Mouse (Mus musculus): ENCODE measurements around the gene Ankub1. TPM values are rescaled to one million over a fixed set of nuclear protein-coding genes. Genes with fewer than 3 reads are reported as not detected.
A peak's percentile ranks its signal among the peaks of the same experiment; 100 is the strongest.

The Ankub1 gene
- total RNA-seq (2021), result not detected

DNA sequence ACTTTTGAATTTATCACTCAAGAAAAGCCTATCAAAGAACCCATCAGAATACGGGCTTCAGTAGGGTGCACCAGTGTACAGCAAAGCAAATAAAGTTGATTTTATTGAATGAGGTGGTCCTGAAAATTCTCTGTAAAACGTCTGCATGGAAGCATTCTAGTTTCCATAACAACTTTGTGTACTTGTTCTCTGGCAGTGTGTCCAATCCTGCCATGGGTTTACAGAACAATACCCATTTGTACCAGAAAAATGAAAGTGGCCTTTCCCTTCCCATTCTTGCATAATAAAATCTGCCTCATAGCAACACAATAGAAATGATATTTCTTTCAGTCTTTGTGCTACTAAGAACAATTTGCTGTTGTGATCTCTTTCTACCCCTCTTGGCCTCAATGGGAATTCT lies at the start of gene Ankub1:
Gene Ankub1, minus strand, starts transcription at position 81 of the 400 bp plus-strand sequence.
- intact Hi-C loops (cut with DNase I), result no loop called here
- no peak for DNase-seq (ENCODE audit: extremely low spot score in 1 of 2, low spot score in 2 of 2)

DNA sequence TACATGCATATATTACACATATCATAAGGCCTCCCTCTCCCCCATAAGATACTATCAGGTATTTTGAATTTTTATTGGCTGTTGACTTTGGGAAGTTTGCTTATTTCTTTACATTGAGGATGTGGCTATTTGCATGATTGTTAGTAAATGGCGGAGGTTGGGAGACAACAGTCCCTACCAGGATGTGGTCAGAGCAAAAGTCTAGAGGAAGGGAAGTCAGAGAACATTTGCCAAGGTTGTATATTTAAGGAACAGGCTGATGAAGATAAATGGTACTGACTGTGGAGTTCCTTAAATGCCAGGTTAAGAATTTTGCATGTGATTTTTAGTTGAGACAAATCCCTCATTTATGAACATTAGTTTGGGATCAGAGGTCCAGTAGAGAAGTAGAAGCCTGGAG lies 47.2 kb upstream of the Ankub1 start:
- intact Hi-C loops (cut with DNase I), result loop anchor here (5.0 kb wide), 1 partner anchor 73 kb away; no protein-coding TSS in a partner anchor
- no peak for DNase-seq (ENCODE audit: extremely low spot score in 1 of 2, low spot score in 2 of 2)

- no peak for DNase-seq (ENCODE audit: extremely low spot score in 1 of 2, low spot score in 2 of 2)
- intact Hi-C loops (cut with DNase I), result loop anchor here (5.0 kb wide), 1 partner anchor 69 kb away; no protein-coding TSS in a partner anchor
These were observed 44.0 kb upstream of the Ankub1 start for GRCm38 (mm10) chr3:57736419-57737095.

DNA sequence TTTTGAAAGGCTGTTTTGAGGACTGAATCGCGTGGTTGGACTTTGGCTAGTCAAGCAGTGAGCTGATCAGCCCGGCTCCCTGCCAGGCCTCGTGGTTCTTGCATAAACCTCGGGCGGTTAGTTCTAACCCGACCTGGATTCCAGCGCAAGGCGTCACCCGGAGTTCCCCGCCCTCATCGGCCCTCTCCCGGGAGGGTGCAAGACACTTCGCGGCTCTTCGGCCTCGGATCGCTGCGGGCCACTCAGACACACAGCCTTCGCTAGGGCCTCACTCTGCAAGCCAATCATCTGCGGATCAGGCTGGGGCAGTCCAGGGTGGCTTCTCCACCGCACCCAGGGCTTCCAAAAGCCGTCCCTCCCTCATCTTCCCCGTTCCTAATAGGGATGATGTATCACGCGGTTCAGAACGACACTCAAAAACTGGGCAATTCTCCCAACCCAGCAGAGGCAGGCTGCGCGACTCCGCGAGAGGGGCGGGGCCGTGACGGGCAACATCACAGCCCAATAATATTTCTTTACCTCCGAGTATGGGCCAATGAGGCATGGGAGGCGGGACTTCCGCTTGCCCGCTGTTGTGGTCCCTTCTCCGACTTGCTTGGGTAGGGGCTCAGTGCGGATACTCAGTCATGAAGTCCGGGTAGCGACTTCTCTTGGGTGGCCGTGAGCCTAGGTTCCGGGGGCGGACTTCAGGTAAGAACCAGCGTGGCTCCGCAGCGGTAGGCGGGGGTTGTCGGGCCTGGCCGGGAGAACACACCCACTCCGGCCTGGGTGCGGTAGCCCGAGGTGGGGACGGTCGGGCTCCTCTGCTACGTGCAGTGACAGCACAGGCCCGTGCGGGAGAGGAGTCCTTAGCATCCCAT lies 43.1 kb upstream of the Ankub1 start, which contains the start of gene Rnf13:
Gene Rnf13, plus strand, starts transcription at position 552 of the 860 bp plus-strand sequence.
- peak; percentile 97 for DNase-seq (ENCODE audit: extremely low spot score in 1 of 2, low spot score in 2 of 2)
- intact Hi-C loops (cut with DNase I), result loop anchor here (5.0 kb wide), 1 partner anchor 68 kb away; no protein-coding TSS in a partner anchor

DNA sequence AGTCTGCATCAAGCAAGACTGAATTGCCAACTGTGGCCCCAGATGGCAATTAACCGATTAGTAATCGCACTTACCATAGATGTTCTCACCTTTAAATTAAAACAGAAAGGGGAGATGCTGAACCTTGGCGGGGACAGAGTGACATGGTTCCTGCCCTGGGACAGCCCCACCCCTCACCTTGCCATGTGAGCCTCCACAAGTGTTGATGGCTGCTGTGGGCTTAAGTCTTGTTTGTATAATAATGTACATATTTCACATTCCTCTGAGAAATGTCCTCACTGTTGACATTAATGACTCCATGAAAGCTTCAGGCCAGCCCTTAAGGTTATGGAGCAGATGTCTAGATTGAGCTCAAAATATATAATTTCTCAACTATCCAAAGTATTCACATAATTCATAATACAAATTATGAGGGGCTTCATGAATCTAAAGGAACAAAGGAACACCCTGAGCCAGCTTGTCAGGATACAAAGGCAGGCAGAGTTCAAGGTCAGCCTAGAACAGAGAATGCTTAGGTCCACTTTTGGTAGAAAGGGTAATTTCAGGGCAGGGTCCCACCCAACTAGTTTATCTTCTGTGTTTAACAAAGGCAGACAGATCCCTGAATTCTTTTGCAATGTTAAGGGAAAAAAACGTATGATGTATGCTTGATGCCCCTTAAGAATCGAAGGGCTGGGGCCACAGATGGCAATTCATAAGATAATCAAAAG lies 39.8 kb upstream of the Ankub1 start:
- intact Hi-C loops (cut with DNase I), result no loop called here
- no peak for DNase-seq (ENCODE audit: extremely low spot score in 1 of 2, low spot score in 2 of 2)

DNA sequence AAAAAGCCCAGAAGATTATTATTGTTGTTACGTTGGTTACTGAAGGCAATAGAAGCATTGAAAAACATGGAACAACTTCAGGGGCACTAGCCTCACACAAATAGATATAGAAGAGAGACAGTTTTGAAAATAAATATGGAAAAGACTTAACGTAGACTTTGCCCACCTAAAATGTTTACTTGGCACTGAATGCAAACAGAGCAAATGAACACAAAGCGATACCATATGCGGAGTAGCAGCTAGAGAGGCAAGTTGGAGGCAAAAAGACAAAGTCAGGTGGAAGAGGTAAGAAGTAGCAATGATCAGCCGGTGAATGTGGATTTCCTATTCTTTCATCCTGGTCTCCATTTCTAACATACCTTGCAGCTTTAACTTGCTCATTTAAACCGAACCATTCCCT lies 21.6 kb upstream of the Ankub1 start:
- intact Hi-C loops (cut with DNase I), result no loop called here
- no peak for DNase-seq (ENCODE audit: extremely low spot score in 1 of 2, low spot score in 2 of 2)

DNA sequence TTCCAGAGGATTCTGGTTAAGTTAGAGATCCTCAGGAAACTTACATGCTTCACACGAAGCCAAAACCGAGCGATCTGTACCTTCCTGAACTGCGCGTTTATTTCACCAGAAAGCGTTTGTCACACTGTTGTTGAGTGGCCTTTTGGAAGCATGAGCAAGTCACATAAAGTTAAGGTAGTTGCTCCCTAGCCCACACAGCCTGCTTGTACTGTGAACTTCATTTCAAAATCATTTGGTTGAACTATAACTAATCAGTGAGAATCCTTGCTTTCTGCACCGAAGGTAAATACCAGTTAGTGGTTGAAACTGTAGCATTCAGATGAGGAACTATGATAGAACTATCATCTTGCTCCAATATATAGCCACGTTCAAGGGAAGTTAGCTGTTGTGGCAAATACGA lies 4.2 kb upstream of the Ankub1 start:
- DNase-seq (ENCODE audit: extremely low spot score in 1 of 2, low spot score in 2 of 2), result no peak
- intact Hi-C loops (cut with DNase I), result no loop called here

DNA sequence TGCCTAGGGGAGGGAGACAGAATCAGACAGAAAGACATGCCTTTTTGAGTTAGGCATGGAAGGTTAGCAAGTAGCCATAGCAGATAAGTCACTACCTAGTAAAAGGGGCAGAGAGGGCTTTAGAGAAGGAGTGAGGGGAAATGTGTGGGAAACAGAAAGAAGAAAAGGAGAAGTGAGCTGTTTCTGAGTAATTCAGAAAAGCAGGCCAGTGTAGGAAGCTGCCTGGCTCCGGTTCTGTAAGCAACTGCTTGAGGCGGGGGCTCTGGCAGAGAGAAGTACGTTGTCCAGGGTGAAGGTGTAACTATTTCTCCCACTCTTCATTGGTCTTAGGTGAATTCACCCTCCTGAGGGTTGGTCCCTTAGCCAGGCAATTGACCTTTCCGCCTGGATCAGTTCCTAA lies 3.6 kb upstream of the Ankub1 start:
- intact Hi-C loops (cut with DNase I), result no loop called here
- no peak for DNase-seq (ENCODE audit: extremely low spot score in 1 of 2, low spot score in 2 of 2)

GRCm38 (mm10) chr3:57691772-57692171 lies 827 bp downstream of the Ankub1 start:
- no peak for DNase-seq (ENCODE audit: extremely low spot score in 1 of 2, low spot score in 2 of 2)
- intact Hi-C loops (cut with DNase I), result no loop called here

- DNase-seq (ENCODE audit: extremely low spot score in 1 of 2, low spot score in 2 of 2), result no peak
- intact Hi-C loops (cut with DNase I), result no loop called here
These were observed 14.8 kb downstream of the Ankub1 start for GRCm38 (mm10) chr3:57677786-57678185.

DNA sequence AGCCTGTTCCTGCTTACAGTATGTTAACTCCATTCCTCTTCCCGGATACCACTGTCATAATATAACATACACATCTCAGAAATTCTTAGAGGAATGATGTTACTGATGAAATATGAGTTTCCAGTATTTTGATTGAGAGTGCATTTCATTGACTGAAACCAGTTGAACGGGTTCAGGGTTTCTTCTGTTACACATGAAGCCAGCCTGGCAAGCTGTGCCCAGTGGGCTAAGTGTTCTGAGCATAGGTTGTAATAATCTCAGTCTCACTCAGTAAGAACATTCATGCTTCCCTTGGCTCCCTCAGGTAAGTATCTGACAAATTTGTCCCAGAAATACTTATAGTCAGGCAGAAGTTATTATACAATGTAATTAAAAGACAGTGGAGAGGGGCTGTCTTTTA lies 18.5 kb downstream of the Ankub1 start:
- intact Hi-C loops (cut with DNase I), result no loop called here
- no peak for DNase-seq (ENCODE audit: extremely low spot score in 1 of 2, low spot score in 2 of 2)

DNA sequence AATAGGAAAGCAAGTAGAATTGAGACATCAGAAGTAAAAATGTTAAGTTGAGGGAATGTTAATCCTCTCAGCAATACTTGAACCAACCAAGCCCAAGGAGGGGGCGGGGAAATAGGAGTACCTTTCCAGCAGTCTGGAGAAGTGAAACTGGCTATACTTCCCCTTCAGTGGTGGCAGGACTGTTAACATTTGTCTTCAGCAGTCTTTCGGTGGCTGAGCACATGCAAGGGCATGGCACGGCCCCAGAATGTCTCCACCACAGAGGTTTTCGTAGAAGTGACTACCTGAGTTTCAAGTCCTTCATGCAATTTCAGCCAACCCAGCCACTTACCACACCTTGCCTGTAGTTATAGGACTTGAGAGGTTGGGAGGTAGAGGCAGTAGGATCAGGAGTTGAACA lies 19.0 kb downstream of the Ankub1 start:
- DNase-seq (ENCODE audit: extremely low spot score in 1 of 2, low spot score in 2 of 2), result no peak
- intact Hi-C loops (cut with DNase I), result no loop called here

DNA sequence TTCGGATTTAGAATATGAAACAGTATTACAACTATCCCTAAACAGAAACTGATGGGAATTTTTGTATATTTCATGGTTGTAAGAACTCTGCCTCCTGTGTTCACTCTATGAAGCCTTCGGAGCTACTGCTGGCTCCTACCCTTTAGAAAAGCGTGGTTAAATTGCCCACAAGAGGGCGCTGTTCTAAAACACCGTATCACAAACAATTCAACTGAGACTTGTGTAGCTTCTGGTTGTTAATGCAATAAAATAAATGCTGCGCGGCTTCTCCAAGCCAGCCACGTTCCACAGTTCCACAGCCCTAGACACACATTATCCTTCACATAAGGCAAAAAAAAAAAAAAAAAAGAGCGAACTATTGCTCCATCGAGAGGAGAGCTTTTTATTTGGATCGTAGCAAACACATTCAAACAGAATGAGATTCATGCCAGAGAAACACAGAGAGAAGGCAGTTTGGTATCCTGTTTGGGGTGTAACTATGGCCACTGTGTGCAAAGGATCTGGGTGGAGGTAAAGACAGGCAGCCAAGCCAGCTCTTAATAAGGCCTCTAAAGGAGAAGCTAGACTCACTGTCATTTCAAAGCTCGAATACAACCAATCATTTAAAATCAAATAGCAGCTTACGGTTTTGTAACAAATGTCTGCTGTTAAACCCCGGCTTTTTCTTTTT lies 25.4 kb downstream of the Ankub1 start:
- intact Hi-C loops (cut with DNase I), result loop anchor here (5.0 kb wide), 3 partner anchors 70 to 455 kb away; partner anchors contain the start of gene Rnf13
- peak; percentile 67 to 75 for DNase-seq (ENCODE audit: extremely low spot score in 1 of 2, low spot score in 2 of 2)

DNA sequence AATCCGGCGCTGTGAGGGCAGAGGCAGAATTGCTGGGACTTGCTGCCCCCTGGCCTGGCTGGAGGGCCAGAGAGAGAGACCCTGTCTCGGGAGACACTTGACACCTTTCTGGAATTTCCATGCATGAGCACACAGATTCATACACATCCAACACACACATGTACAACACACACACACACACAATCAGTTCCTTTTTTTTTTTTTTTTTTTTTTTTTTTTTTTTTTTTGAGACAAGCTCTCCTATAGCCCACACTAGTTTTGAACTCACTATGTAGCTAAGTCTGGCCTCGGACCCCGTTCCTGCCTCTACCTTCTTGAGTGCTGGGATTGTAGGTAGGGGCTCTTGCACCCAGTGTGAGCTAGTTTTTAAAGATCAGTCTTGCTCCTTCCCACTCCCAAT lies 26.7 kb downstream of the Ankub1 start:
- DNase-seq (ENCODE audit: extremely low spot score in 1 of 2, low spot score in 2 of 2), result no peak
- intact Hi-C loops (cut with DNase I), result loop anchor here (5.0 kb wide), 3 partner anchors 71 to 456 kb away; partner anchors contain the start of gene Rnf13

DNA sequence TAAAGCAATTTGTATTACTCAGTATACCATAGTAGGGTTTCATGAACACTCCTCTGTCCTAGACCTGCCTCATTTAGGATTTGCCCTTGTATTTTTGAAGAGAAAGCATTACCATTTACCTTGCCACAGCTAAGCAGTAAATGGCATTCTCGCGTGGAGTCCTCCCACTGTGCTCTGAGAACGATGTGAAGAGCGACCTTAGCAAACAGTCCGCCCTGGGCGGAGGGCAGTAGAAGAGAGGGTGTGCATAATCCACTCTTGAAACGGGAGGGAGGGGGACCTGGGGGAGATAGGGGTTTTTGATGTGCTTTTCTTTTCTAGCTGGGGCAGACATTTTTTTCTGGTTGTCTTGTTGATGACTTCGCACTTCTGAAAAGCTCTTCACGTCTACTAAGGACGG lies 27.9 kb downstream of the Ankub1 start:
- intact Hi-C loops (cut with DNase I), result loop anchor here (5.0 kb wide), 4 partner anchors 73 to 493 kb away; partner anchors contain the start of gene Rnf13
- no peak for DNase-seq (ENCODE audit: extremely low spot score in 1 of 2, low spot score in 2 of 2)

DNA sequence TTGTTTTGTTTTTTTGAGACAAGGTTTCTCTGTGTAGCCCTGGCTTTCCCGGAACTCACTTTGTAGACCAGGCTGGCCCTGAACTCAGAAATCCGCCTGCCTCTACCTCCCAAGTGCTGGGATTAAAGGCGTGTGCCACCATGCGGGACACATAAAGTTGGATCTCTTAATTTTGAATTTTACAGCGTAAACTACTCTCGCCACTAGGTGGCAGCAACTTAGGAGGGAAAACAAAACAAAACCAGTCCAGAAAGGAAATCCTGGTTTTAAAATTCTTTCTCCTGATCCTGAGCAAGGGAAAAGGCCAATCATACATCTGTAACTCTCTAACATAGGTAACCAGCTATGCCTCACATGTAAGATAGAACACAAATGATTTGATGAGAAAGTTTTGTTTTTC lies 28.9 kb downstream of the Ankub1 start:
- peak; percentile 31 for DNase-seq (ENCODE audit: extremely low spot score in 1 of 2, low spot score in 2 of 2)
- intact Hi-C loops (cut with DNase I), result loop anchor here (5.0 kb wide), 1 partner anchor 494 kb away; no protein-coding TSS in a partner anchor

- no peak for DNase-seq (ENCODE audit: extremely low spot score in 1 of 2, low spot score in 2 of 2)
- intact Hi-C loops (cut with DNase I), result no loop called here
These were observed 34.0 kb downstream of the Ankub1 start for GRCm38 (mm10) chr3:57658608-57659007.

- intact Hi-C loops (cut with DNase I), result no loop called here
- no peak for DNase-seq (ENCODE audit: extremely low spot score in 1 of 2, low spot score in 2 of 2)
These were observed 39.0 kb downstream of the Ankub1 start for GRCm38 (mm10) chr3:57653646-57654045.

DNA sequence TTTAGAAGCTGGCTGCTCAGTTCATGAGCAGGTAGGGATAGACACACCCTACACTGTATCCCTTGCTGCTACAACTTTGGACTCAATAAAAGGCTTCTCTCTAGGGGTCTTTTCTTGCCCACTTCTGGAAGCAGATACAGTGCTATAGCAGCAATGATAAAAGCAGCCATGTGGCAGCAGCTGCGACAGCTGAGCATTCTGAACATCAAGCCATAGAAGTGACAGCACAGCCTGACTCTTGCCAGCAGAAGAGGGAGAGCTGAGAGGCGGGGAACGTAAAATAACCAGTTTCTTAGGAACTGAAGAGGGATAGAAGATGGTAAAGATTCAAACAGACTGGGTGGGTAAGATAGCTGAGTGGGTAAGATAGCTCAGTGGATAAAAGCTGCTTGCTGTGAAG lies 40.1 kb downstream of the Ankub1 start:
- DNase-seq (ENCODE audit: extremely low spot score in 1 of 2, low spot score in 2 of 2), result no peak
- intact Hi-C loops (cut with DNase I), result no loop called here
